Mouse (Mus musculus) forebrain, embryonic 16.5 days (tissue): Measurements from ENCODE around the gene H2-Oa. TPM values are rescaled to one million over a fixed set of nuclear protein-coding genes. Genes with fewer than 3 reads are reported as not detected.

Source experiments
- ATAC-seq: fragments of 200-750 bp; cut with Nextera tagmentation; 2 replicates; pipeline ENCODE4 v1.8.0; 2017; ENCODE audit warnings: mild to moderate bottlenecking, moderate library complexity
- H3K27ac ChIP-seq: fragments of 300-500 bp; sonication (generic); 2 replicates; pipeline ENCODE4 v1.5.1; 2014; ENCODE audit warnings: low read length, control low read depth
- H3K27me3 ChIP-seq: fragments of 300-500 bp; sonication (generic); replicated peaks from 2 replicates; pipeline ENCODE4 v1.6.1; 2014; ENCODE audit warnings: low read length; ENCODE audit not compliant: control insufficient read depth, insufficient read depth
- H3K36me3 ChIP-seq: fragments of 300-500 bp; sonication (generic); 2 replicates; pipeline ENCODE4 v1.6.1; 2014; ENCODE audit not compliant: control insufficient read depth, insufficient read depth
- H3K4me1 ChIP-seq: fragments of 300-500 bp; sonication (generic); replicated peaks from 2 replicates; pipeline ENCODE4 v1.6.1; 2014; ENCODE audit warnings: low read length; ENCODE audit not compliant: control insufficient read depth, insufficient read depth
- H3K4me2 ChIP-seq: fragments of 300-500 bp; sonication (generic); 2 replicates; pipeline ENCODE4 v1.6.1; 2014; ENCODE audit warnings: mild to moderate bottlenecking, low read length, control low read depth
- H3K4me3 ChIP-seq: fragments of 300-500 bp; sonication (generic); replicated peaks from 2 replicates; pipeline ENCODE4 v1.5.1; 2014; ENCODE audit warnings: mild to moderate bottlenecking, low read length, control low read depth
- H3K9ac ChIP-seq: fragments of 300-500 bp; sonication (generic); replicated peaks from 2 replicates; pipeline ENCODE4 v1.6.1; 2014; ENCODE audit warnings: low read depth, low read length, control low read depth
- H3K9me3 ChIP-seq: fragments of 300-500 bp; sonication (generic); 2 replicates; pipeline ENCODE4 v1.6.1; 2016; ENCODE audit warnings: low read length; ENCODE audit not compliant: control insufficient read depth
- WGBS: fragments of 180-500 bp; shearing (Covaris S2); extraction: QIAGEN DNeasy Blood & Tissue Kit; methylation state at CpG from one replicate; pipeline ENCODE4 v1.1.7; 2014; 5-methylcytosine and 5-hydroxymethylcytosine counted together
- polyA plus RNA-seq: library from polyadenylated mRNA; unstranded; fragments of >200 nt; fragmentation: Nextera tagmentation; extraction: Ambion mirVana; gene quantifications from 2 replicates; pipeline ENCODE4 v1.2.1, GENCODE M21; 2015

Gene H2-Oa
- polyA plus RNA-seq, 1 experiment from 2014 or later, result 0.28 TPM

DNA sequence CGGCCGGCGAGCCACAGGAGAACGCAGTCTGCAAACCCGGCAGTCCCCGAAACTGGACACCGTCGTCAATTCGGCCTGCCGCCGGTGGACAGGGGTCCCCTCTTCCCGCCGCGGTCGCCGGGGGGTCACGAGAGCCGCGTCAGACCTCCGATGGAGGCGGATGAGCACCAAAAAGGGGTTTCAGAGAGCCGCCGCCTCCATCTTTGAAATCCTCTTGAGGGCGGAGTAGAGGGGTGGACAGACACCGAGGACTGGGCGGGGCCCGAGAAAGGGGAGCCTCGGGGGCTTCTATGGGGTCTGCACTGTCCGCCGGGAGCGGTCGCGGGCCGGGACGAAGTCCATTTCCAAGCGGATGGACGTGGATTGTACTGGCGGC is 26.7 kb downstream of the H2-Oa start:
- H3K9ac ChIP-seq, result peak overlapping the region; percentile 82
- H3K27me3 ChIP-seq, result no peaks in the 10 kb centered on the region
- peaks cover 25% of the 10 kb centered on the region for H3K4me1 ChIP-seq
- H3K27ac ChIP-seq, result peak overlapping the region; percentile 86
- H3K9me3 ChIP-seq, result no peaks in the 10 kb centered on the region
- no peak; the same call in 1 of the 2 replicates for ATAC-seq
- H3K36me3 ChIP-seq, result peaks cover 26% of the 10 kb centered on the region
- H3K4me2 ChIP-seq, result peak overlapping the region; percentile 83
- peak overlapping the region; percentile 85 for H3K4me3 ChIP-seq
- WGBS, result under 1% methylated on average over 38 of the region's 38 CpGs

- H3K4me2 ChIP-seq, result peak within 1 kb of the TSS; percentile 92
- peak; percentile 76 for ATAC-seq
- H3K9me3 ChIP-seq, result no peaks in the 10 kb centered on the region
- under 1% methylated on average over 95 of the region's 96 CpGs for WGBS
- H3K27ac ChIP-seq, result peak within 1 kb of the TSS; percentile 99
- H3K36me3 ChIP-seq, result peaks cover 20% of the 10 kb centered on the region
- peaks cover 28% of the 10 kb centered on the region for H3K4me1 ChIP-seq
- H3K4me3 ChIP-seq, result peak within 1 kb of the TSS; percentile 85
- H3K9ac ChIP-seq, result peak within 1 kb of the TSS; percentile 97
- H3K27me3 ChIP-seq, result no peaks in the 10 kb centered on the region
Observed at GRCm38 (mm10) chr17:34119249-34120179, 27.4 kb downstream of the H2-Oa start, which contains the start of gene H2-DMa. Gene H2-DMa (plus strand): TSS chr17:34119541.

- WGBS, result under 1% methylated on average over 37 of the region's 42 CpGs
- ATAC-seq, result peak; percentile 1; the same call in 1 of the 2 replicates
- Histone ChIP-seq H3K4me2 (peak overlapping the region; percentile 92), H3K4me3 (peak overlapping the region; percentile 85), H3K36me3 (peaks cover 13% of the 10 kb centered on the region), H3K4me1 (peaks cover 35% of the 10 kb centered on the region), H3K9me3 (no peaks in the 10 kb centered on the region), H3K27ac (peak overlapping the region; percentile 99), H3K27me3 (no peaks in the 10 kb centered on the region), H3K9ac (peak overlapping the region; percentile 97)
Observed at GRCm38 (mm10) chr17:34120180-34120723, 28.1 kb downstream of the H2-Oa start.

DNA sequence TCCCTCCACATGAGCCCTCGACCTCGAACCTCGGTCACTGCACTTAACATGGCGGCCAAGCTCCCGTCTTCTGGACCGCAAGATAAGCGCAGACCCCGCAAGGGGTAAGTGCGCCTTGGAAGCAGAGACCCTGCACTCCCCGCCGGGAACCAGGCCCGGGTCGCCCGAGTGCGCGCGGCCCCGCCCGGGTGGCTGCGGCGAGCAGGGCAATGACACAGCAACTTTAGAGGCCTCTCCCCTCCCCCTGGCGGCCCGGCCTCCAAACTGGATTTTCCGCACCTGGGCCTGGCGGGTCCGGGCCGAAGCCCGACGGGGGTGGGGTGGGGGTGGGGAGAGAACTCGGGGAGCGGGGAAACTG is 28.7 kb downstream of the H2-Oa start:
- H3K4me2 ChIP-seq, result peak overlapping the region; percentile 92
- peak; percentile 0; the same call in 1 of the 2 replicates for ATAC-seq
- H3K27ac ChIP-seq, result peak overlapping the region; percentile 99
- H3K9ac ChIP-seq, result peak overlapping the region; percentile 97
- H3K4me3 ChIP-seq, result peak overlapping the region; percentile 85
- peaks cover 31% of the 10 kb centered on the region for H3K4me1 ChIP-seq
- peaks cover 8% of the 10 kb centered on the region for H3K36me3 ChIP-seq
- H3K9me3 ChIP-seq, result no peaks in the 10 kb centered on the region
- under 1% methylated on average over 29 of the region's 31 CpGs for WGBS
- no peaks in the 10 kb centered on the region for H3K27me3 ChIP-seq

DNA sequence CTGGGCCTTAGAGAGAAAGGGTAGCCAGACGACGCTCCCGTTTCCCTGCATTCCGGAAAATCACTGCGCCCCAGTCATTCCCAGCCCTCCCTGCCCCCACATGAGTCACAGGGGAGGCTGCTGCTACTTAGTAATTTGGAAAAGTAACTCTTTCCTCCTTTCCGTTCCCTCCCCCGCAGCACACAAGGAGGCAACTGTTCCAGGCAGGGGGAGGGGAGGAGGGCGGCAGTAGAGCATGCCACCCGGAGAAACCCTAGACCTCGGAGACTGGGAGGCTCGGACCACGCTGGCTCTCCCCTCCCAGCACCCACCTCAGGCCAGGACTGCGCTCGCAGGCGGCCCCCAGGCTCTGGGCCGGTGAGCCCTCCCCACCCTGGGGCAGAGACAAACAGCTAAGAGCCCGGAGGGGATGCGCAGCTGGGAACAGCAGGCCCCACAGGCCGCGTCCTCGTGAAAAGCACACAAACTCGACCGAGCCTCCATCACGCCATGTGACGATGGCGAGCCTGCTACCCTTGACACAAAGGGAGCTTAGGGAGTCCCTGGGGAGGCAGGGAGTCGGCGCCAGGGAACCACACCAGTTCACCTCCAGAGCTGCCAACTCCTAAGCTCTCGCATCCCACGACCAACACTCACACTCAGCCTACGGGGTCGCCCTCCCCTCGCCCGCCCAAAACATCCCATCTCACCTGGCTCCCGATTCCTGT is 29.2 kb downstream of the H2-Oa start:
- peaks cover 27% of the 10 kb centered on the region for H3K4me1 ChIP-seq
- peak overlapping the region; percentile 99 for H3K27ac ChIP-seq
- 0% methylated on average over 32 of the region's 35 CpGs for WGBS
- H3K4me2 ChIP-seq, result peak overlapping the region; percentile 92
- no peaks in the 10 kb centered on the region for H3K9me3 ChIP-seq
- ATAC-seq, result peak; percentile 13
- H3K4me3 ChIP-seq, result peak overlapping the region; percentile 85
- no peaks in the 10 kb centered on the region for H3K27me3 ChIP-seq
- H3K9ac ChIP-seq, result peak overlapping the region; percentile 97
- H3K36me3 ChIP-seq, result peaks cover 4% of the 10 kb centered on the region; the same call in 1 of the 2 replicates

- Histone ChIP-seq H3K9me3 (no peaks in the 10 kb centered on the region), H3K4me1 (peaks cover 22% of the 10 kb centered on the region), H3K4me3 (peak overlapping the region; percentile 85), H3K4me2 (peak overlapping the region; percentile 92), H3K9ac (peak overlapping the region; percentile 97), H3K27ac (peak overlapping the region; percentile 99), H3K27me3 (no peaks in the 10 kb centered on the region), H3K36me3 (0 out of 2 replicates have a peak, but pooled peaks cover 2% of the 10 kb centered on the region)
- WGBS, result 2% methylated on average over 8 of the region's 10 CpGs
- ATAC-seq, result no peak
Observed at GRCm38 (mm10) chr17:34121879-34122187, 29.7 kb downstream of the H2-Oa start.

- H3K4me1 ChIP-seq, result peaks cover 18% of the 10 kb centered on the region
- peak within 1 kb of the TSS; percentile 85 for H3K4me3 ChIP-seq
- 0 out of 2 replicates have a peak, but pooled peaks cover 2% of the 10 kb centered on the region for H3K36me3 ChIP-seq
- WGBS, result under 1% methylated on average over 71 of the region's 75 CpGs
- peak within 1 kb of the TSS; percentile 92 for H3K4me2 ChIP-seq
- ATAC-seq, result peak; percentile 43
- peak within 1 kb of the TSS; percentile 99 for H3K27ac ChIP-seq
- no peaks in the 10 kb centered on the region for H3K27me3 ChIP-seq
- no peaks in the 10 kb centered on the region for H3K9me3 ChIP-seq
- H3K9ac ChIP-seq, result peak within 1 kb of the TSS; percentile 97
Observed at GRCm38 (mm10) chr17:34122188-34122984, 30.2 kb downstream of the H2-Oa start, which contains the start of gene Brd2. Gene Brd2 (minus strand): TSS chr17:34122634.

DNA sequence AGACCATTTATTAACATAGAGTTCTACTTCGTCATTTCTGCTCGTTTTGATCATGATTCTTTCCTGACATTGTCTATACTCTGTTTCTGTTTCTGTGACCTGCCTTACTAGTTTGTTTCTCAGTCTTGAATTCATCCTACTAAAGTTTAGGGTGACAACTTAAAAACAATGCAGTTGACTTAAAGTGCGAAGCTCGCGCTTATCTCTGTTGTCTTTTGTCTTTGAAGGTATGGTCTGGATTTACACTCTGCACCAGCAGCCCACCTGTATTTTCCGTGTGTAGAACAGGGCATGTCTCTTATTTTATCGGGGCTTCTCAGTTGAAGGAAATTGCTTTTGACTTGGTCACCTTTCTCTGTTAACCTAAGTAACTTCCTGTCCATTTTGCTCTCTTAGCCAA is 31.0 kb downstream of the H2-Oa start:
- Histone ChIP-seq H3K36me3 (0 out of 2 replicates have a peak, but pooled peaks cover 2% of the 10 kb centered on the region), H3K27me3 (no peaks in the 10 kb centered on the region), H3K9ac (peak overlapping the region; percentile 97), H3K4me1 (peaks cover 18% of the 10 kb centered on the region), H3K27ac (peak overlapping the region; percentile 99), H3K4me3 (peak overlapping the region; percentile 85), H3K4me2 (peak overlapping the region; percentile 92), H3K9me3 (no peaks in the 10 kb centered on the region)
- no peak for ATAC-seq
- WGBS, result 3% methylated on average over 7 of the region's 7 CpGs
